Mouse (Mus musculus): ENCODE data around the gene Olfr221.

Olfr221 gene

GRCm38 (mm10) chr14:52005616-52006015, 36.6 kb downstream of the Olfr221 start:
- DNase-seq (ENCODE audit: low spot score), result no peak

- no peak for DNase-seq (ENCODE audit: low spot score)
Measured at GRCm38 (mm10) chr14:52005141-52005540, 37.1 kb downstream of the Olfr221 start.

GRCm38 (mm10) chr14:52003981-52004495, 38.2 kb downstream of the Olfr221 start:
- DNase-seq (ENCODE audit: low spot score), result no peak

GRCm38 (mm10) chr14:51997483-51997882, 44.8 kb downstream of the Olfr221 start:
- no peak for DNase-seq (ENCODE audit: low spot score)

GRCm38 (mm10) chr14:51996866-51997265, 45.4 kb downstream of the Olfr221 start:
- DNase-seq (ENCODE audit: low spot score), result no peak

GRCm38 (mm10) chr14:51996231-51996841, 45.9 kb downstream of the Olfr221 start:
- peak; percentile 57 for DNase-seq (ENCODE audit: low spot score)

GRCm38 (mm10) chr14:51995219-51995871, 46.9 kb downstream of the Olfr221 start:
- no peak for DNase-seq (ENCODE audit: low spot score)

GRCm38 (mm10) chr14:51994453-51994852, 47.8 kb downstream of the Olfr221 start:
- no peak for DNase-seq (ENCODE audit: low spot score)

GRCm38 (mm10) chr14:51989461-51989970, 52.7 kb downstream of the Olfr221 start:
- no peak for DNase-seq (ENCODE audit: low spot score)

- DNase-seq (ENCODE audit: low spot score), result peak; percentile 1
Measured at GRCm38 (mm10) chr14:51988731-51989130, 53.5 kb downstream of the Olfr221 start.

- peak; percentile 14 for DNase-seq (ENCODE audit: low spot score)
Measured at GRCm38 (mm10) chr14:51987177-51987576, 55.1 kb downstream of the Olfr221 start.

GRCm38 (mm10) chr14:51986153-51986505, 56.1 kb downstream of the Olfr221 start:
- no peak for DNase-seq (ENCODE audit: low spot score)

- peak; percentile 93 for DNase-seq (ENCODE audit: low spot score)
Measured at GRCm38 (mm10) chr14:51985301-51986152, 56.7 kb downstream of the Olfr221 start.

- DNase-seq (ENCODE audit: low spot score), result peak; percentile 72
Measured at GRCm38 (mm10) chr14:51984247-51985231, 57.7 kb downstream of the Olfr221 start, which contains the start of gene Arhgef40. Gene Arhgef40, plus strand, starts transcription at chr14:51984719.

All from adipocyte (in vitro differentiated cells).